Mouse (Mus musculus): ENCODE results near the gene Kcnt2. TPM values are rescaled to one million over a fixed set of nuclear protein-coding genes. Genes with fewer than 3 reads are reported as not detected.
A peak's percentile ranks its signal among the peaks of the same experiment; 100 is the strongest.

Gene Kcnt2
- 1.9 and 2.6 TPM in 2 replicates for polyA plus RNA-seq (2016; fragmentation: Nextera tagmentation; extraction: Ambion mirVana)

GRCm38 (mm10) chr1:140245876-140246597 lies at the start of gene Kcnt2:
TSS of gene Kcnt2 (plus strand) at chr1:140246158.
- H3K4me3 ChIP-seq, result peak within 1 kb of the TSS; percentile 62

GRCm38 (mm10) chr1:140205329-140205728 lies 40.6 kb upstream of the Kcnt2 start:
- 73% methylated on average over 2 of the region's 2 CpGs for WGBS
- no peak for ATAC-seq (ENCODE audit: low FRiP score, low read depth)

More at GRCm38 (mm10) chr1:140245876-140246597, at the start of gene Kcnt2:
- peak within 1 kb of the TSS; percentile 65 for H3K9ac ChIP-seq (replicated peaks)
- H3K36me3 ChIP-seq, result no peaks in the 10 kb centered on the region
- H3K27ac ChIP-seq (replicated peaks), result no peak within 1 kb of the TSS
- no peaks in the 10 kb centered on the region for H3K27me3 ChIP-seq
- ATAC-seq (ENCODE audit: low FRiP score, low read depth), result peak; percentile 64
- 1% methylated on average over 21 of the region's 21 CpGs for WGBS
- peak within 1 kb of the TSS; percentile 87 for H3K4me2 ChIP-seq (replicated peaks)
- no peaks in the 10 kb centered on the region for H3K9me3 ChIP-seq
- H3K4me1 ChIP-seq, result peaks cover 7% of the 10 kb centered on the region; the same call in 1 of the 2 replicates

GRCm38 (mm10) chr1:140225221-140225620 lies 20.7 kb upstream of the Kcnt2 start:
- Histone ChIP-seq H3K27ac (replicated peaks) (no peak overlapping the region), H3K4me2 (replicated peaks) (no peak overlapping the region), H3K27me3 (no peaks in the 10 kb centered on the region), H3K9me3 (no peaks in the 10 kb centered on the region), H3K4me3 (no peak overlapping the region), H3K4me1 (no peaks in the 10 kb centered on the region), H3K36me3 (no peaks in the 10 kb centered on the region), H3K9ac (replicated peaks) (no peak overlapping the region)
- 60% methylated on average over 3 of the region's 3 CpGs for WGBS
- peak; percentile 64; the same call in 1 of the 2 replicates for ATAC-seq (ENCODE audit: low FRiP score, low read depth)

More at GRCm38 (mm10) chr1:140205329-140205728, 40.6 kb upstream of the Kcnt2 start:
- Histone ChIP-seq H3K9ac (replicated peaks) (no peak overlapping the region), H3K4me1 (no peaks in the 10 kb centered on the region), H3K9me3 (no peaks in the 10 kb centered on the region), H3K4me3 (no peak overlapping the region), H3K27me3 (no peaks in the 10 kb centered on the region), H3K4me2 (replicated peaks) (no peak overlapping the region), H3K36me3 (no peaks in the 10 kb centered on the region), H3K27ac (replicated peaks) (no peak overlapping the region)

GRCm38 (mm10) chr1:140226673-140227072 lies 19.3 kb upstream of the Kcnt2 start:
- ATAC-seq (ENCODE audit: low FRiP score, low read depth), result no peak
- no peaks in the 10 kb centered on the region for H3K27me3 ChIP-seq
- no peaks in the 10 kb centered on the region for H3K4me1 ChIP-seq
- H3K4me2 ChIP-seq (replicated peaks), result no peak overlapping the region
- no peaks in the 10 kb centered on the region for H3K9me3 ChIP-seq
- no peak overlapping the region for H3K4me3 ChIP-seq
- H3K27ac ChIP-seq (replicated peaks), result no peak overlapping the region
- no peak overlapping the region for H3K9ac ChIP-seq (replicated peaks)
- WGBS, result 81% methylated on average over 8 of the region's 8 CpGs
- H3K36me3 ChIP-seq, result no peaks in the 10 kb centered on the region

- WGBS, result 0% methylated on average over 17 of the region's 17 CpGs
- peak overlapping the region; percentile 62 for H3K4me3 ChIP-seq
- H3K9me3 ChIP-seq, result no peaks in the 10 kb centered on the region
- H3K27ac ChIP-seq (replicated peaks), result no peak overlapping the region
- no peaks in the 10 kb centered on the region for H3K36me3 ChIP-seq
- peaks cover 7% of the 10 kb centered on the region; the same call in 1 of the 2 replicates for H3K4me1 ChIP-seq
- peak overlapping the region; percentile 65 for H3K9ac ChIP-seq (replicated peaks)
- ATAC-seq (ENCODE audit: low FRiP score, low read depth), result peak; percentile 100
- no peaks in the 10 kb centered on the region for H3K27me3 ChIP-seq
- H3K4me2 ChIP-seq (replicated peaks), result peak overlapping the region; percentile 87
Observed at GRCm38 (mm10) chr1:140245465-140245864, 493 bp upstream of the Kcnt2 start.

- H3K27me3 ChIP-seq, result no peaks in the 10 kb centered on the region
- no peak overlapping the region for H3K4me3 ChIP-seq
- 82% methylated on average over 3 of the region's 3 CpGs for WGBS
- H3K9me3 ChIP-seq, result no peaks in the 10 kb centered on the region
- H3K27ac ChIP-seq (replicated peaks), result no peak overlapping the region
- H3K36me3 ChIP-seq, result no peaks in the 10 kb centered on the region
- no peak overlapping the region for H3K4me2 ChIP-seq (replicated peaks)
- no peaks in the 10 kb centered on the region for H3K4me1 ChIP-seq
- no peak for ATAC-seq (ENCODE audit: low FRiP score, low read depth)
- no peak overlapping the region for H3K9ac ChIP-seq (replicated peaks)
Observed at GRCm38 (mm10) chr1:140264696-140265095, 18.7 kb downstream of the Kcnt2 start.

GRCm38 (mm10) chr1:140266047-140266446 lies 20.1 kb downstream of the Kcnt2 start:
- no peak for ATAC-seq (ENCODE audit: low FRiP score, low read depth)
- H3K27ac ChIP-seq (replicated peaks), result no peak overlapping the region
- no peak overlapping the region for H3K4me2 ChIP-seq (replicated peaks)
- 93% methylated on average over 5 of the region's 5 CpGs for WGBS
- H3K9ac ChIP-seq (replicated peaks), result no peak overlapping the region
- no peaks in the 10 kb centered on the region for H3K36me3 ChIP-seq
- H3K4me3 ChIP-seq, result no peak overlapping the region
- no peaks in the 10 kb centered on the region for H3K27me3 ChIP-seq
- no peaks in the 10 kb centered on the region for H3K9me3 ChIP-seq
- no peaks in the 10 kb centered on the region for H3K4me1 ChIP-seq

- Histone ChIP-seq H3K4me2 (replicated peaks) (no peak overlapping the region), H3K9ac (replicated peaks) (no peak overlapping the region), H3K27ac (replicated peaks) (no peak overlapping the region), H3K4me1 (no peaks in the 10 kb centered on the region), H3K9me3 (no peaks in the 10 kb centered on the region), H3K4me3 (no peak overlapping the region), H3K27me3 (no peaks in the 10 kb centered on the region), H3K36me3 (no peaks in the 10 kb centered on the region)
- 71% methylated on average over 8 of the region's 8 CpGs for WGBS
- no peak for ATAC-seq (ENCODE audit: low FRiP score, low read depth)
Observed at GRCm38 (mm10) chr1:140266643-140267286, 20.8 kb downstream of the Kcnt2 start.

GRCm38 (mm10) chr1:140267288-140267687 lies 21.3 kb downstream of the Kcnt2 start:
- H3K4me3 ChIP-seq, result no peak overlapping the region
- no peaks in the 10 kb centered on the region for H3K4me1 ChIP-seq
- H3K4me2 ChIP-seq (replicated peaks), result no peak overlapping the region
- no peak overlapping the region for H3K27ac ChIP-seq (replicated peaks)
- 68% methylated on average over 2 of the region's 2 CpGs for WGBS
- no peaks in the 10 kb centered on the region for H3K27me3 ChIP-seq
- no peaks in the 10 kb centered on the region for H3K36me3 ChIP-seq
- ATAC-seq (ENCODE audit: low FRiP score, low read depth), result no peak
- no peaks in the 10 kb centered on the region for H3K9me3 ChIP-seq
- no peak overlapping the region for H3K9ac ChIP-seq (replicated peaks)

- 93% methylated on average over 3 of the region's 3 CpGs for WGBS
- Histone ChIP-seq H3K27ac (replicated peaks) (no peak overlapping the region), H3K9ac (replicated peaks) (no peak overlapping the region), H3K27me3 (no peaks in the 10 kb centered on the region), H3K9me3 (no peaks in the 10 kb centered on the region), H3K4me3 (no peak overlapping the region), H3K4me2 (replicated peaks) (no peak overlapping the region), H3K36me3 (no peaks in the 10 kb centered on the region), H3K4me1 (no peaks in the 10 kb centered on the region)
- no peak for ATAC-seq (ENCODE audit: low FRiP score, low read depth)
Observed at GRCm38 (mm10) chr1:140273624-140274023, 27.7 kb downstream of the Kcnt2 start.

- Histone ChIP-seq H3K36me3 (no peaks in the 10 kb centered on the region), H3K4me1 (no peaks in the 10 kb centered on the region), H3K27ac (replicated peaks) (no peak overlapping the region), H3K4me3 (no peak overlapping the region), H3K9ac (replicated peaks) (no peak overlapping the region), H3K4me2 (replicated peaks) (no peak overlapping the region), H3K9me3 (no peaks in the 10 kb centered on the region), H3K27me3 (no peaks in the 10 kb centered on the region)
- ATAC-seq (ENCODE audit: low FRiP score, low read depth), result no peak
Observed at GRCm38 (mm10) chr1:140275813-140276212, 29.9 kb downstream of the Kcnt2 start.

GRCm38 (mm10) chr1:140293140-140293539 lies 47.2 kb downstream of the Kcnt2 start:
- Histone ChIP-seq H3K9me3 (no peaks in the 10 kb centered on the region), H3K9ac (replicated peaks) (no peak overlapping the region), H3K4me3 (no peak overlapping the region), H3K27me3 (no peaks in the 10 kb centered on the region), H3K27ac (replicated peaks) (no peak overlapping the region), H3K36me3 (no peaks in the 10 kb centered on the region), H3K4me2 (replicated peaks) (no peak overlapping the region), H3K4me1 (no peaks in the 10 kb centered on the region)
- 60% methylated on average over 3 of the region's 3 CpGs for WGBS
- ATAC-seq (ENCODE audit: low FRiP score, low read depth), result no peak
